Mouse (Mus musculus) neutrophil, adult 59 days (primary cell): Measurements from ENCODE around the gene Polr1b. TPM values are rescaled to one million over a fixed set of nuclear protein-coding genes. Genes with fewer than 3 reads are reported as not detected.

ENCODE experiments used
- total RNA-seq, 2 experiments: library from RNA; stranded (reverse); gene quantifications; 1 replicate in 1 of 2; 2 replicates in 1 of 2; pipeline ENCODE4 v1.2.4; 2023

Polr1b gene
- 10 to 100 TPM in 1 of 2 experiments, 1 to 10 TPM in 1; 9.2 to 11.9 TPM for total RNA-seq

GRCm38 (mm10) chr2:129100784-129101310 is at the start of gene Polr1b:
TSS of gene Polr1b (plus strand) at chr2:129100995.

GRCm38 (mm10) chr2:129065437-129066282 is 35.1 kb upstream of the Polr1b start, which contains the start of gene Ttl:
TSS of gene Ttl (plus strand) at chr2:129065942.

DNA sequence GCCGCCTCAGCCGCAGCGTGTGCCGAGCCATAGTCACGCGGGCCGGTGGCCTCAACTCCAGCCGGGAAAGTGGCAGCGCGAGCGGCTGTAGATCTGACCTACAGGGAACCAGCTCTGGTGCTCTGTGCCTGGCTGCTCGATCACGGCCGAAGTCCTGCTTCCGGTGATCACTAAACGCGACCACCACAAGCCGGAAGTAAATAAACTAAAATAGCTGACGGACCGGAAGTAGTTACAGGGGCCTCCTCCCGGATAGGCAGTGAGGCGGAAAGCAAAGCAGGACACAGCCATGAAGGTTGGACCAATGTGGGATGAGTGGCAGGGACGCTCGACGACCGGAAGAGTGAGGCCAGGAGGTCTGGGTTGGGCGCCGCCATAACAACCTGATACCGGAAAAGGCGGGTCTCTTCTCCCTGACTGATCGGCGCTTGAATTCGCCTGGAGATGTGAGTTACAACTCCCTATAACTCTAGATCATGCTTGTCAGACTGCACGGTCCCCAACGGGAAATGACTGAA is 28.7 kb downstream of the Polr1b start, which contains the start of gene Chchd5:
Gene Chchd5 (plus strand): TSS at position 289 of the 518 bp plus-strand sequence.

Other genes with a start within 250 kb of the Polr1b start
- not detected for gene Fbln7, start 238.0 kb upstream of the Polr1b start, total RNA-seq
- gene Zc3h8, start 156.9 kb upstream of the Polr1b start, total RNA-seq = 1 to 10 TPM; 1.7 to 2.4 TPM
- 1 to 10 TPM; 2.0 to 2.3 TPM for gene Zc3h6, start 133.6 kb upstream of the Polr1b start, total RNA-seq
- 1 to 10 TPM; 2.6 to 2.9 TPM for gene Gm10762, start 133.3 kb upstream of the Polr1b start, total RNA-seq
- not detected for gene Vinac1, start 52.8 kb upstream of the Polr1b start, total RNA-seq
- gene Ttl, start 35.1 kb upstream of the Polr1b start, total RNA-seq = 1 to 10 TPM; 1.4 to 2.9 TPM
- gene Chchd5, start 28.7 kb downstream of the Polr1b start, total RNA-seq = 1 to 10 TPM; 5.7 to 8.4 TPM
- gene Slc20a1, start 97.8 kb downstream of the Polr1b start, total RNA-seq = 100 to 1,000 TPM; 108 to 120 TPM
- gene Ckap2l, start 196.2 kb downstream of the Polr1b start, total RNA-seq = 10 to 100 TPM; 29.0 to 29.9 TPM
- under 1 TPM; 0.51 to 0.68 TPM for gene Il1a, start 209.0 kb downstream of the Polr1b start, total RNA-seq